ENCODE assay signal across 26 mouse cellular contexts in the genomic region with DNA sequence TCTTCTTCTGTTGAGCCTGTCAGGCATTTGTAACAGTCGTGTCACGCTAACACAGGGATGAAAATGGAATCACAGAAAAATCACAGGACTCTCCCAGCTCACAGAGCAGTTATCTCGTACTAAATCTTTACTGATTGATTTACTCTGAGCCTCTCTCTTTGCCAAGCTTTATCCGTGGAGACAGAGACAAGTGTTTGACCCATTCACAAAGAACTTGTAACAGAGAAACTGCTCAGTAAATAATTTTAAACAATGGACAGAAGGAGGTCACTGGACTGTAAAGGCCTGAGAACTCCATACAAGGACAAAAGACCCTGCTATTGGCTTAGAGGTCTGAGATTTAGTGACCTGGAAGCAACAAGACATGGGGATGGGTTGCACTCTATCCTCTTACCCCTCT.
"Had no signal": no experiment of that assay in that cellular context is flagged by ENCODE, and none has a peak within 500 bp of the region (broad histone marks: within the 10 kb centered on the region; RNA-seq: fewer than 3 reads in every experiment).

No protein-coding gene starts in this region.

- H3K27ac ChIP-seq: gastrocnemius, adult 2 months; heart, embryonic 10.5 days; hindbrain, embryonic 10.5 days; hindbrain, embryonic 13.5 days; hindbrain, embryonic 15.5 days; hindbrain, postnatal 0 days; kidney, embryonic 15.5 days; kidney, postnatal 0 days; left cerebral cortex, adult 2 months; limb, embryonic 10.5 days; limb, embryonic 12.5 days; liver, embryonic 13.5 days had no signal

- DNase-seq: gastrocnemius, adult 2 months; gastrocnemius, postnatal 10 days; gastrocnemius, postnatal 25 days; heart, adult 18-20 months; heart, postnatal 10 days; heart, postnatal 4 days; kidney, adult 11 months; kidney, adult 2 months; kidney, adult 9 months; kidney, postnatal 14 days; kidney, postnatal 36 days; liver; liver, embryonic 13.5 days had no signal

- H3K27me3 ChIP-seq: heart, embryonic 12.5 days; hindbrain, embryonic 13.5 days; hindbrain, embryonic 15.5 days; kidney, embryonic 15.5 days; limb, embryonic 12.5 days; liver, embryonic 13.5 days had no signal

- H3K36me3 ChIP-seq: heart, embryonic 10.5 days; heart, embryonic 12.5 days; hindbrain, embryonic 10.5 days; hindbrain, embryonic 13.5 days; hindbrain, embryonic 15.5 days; kidney, embryonic 15.5 days; limb, embryonic 10.5 days; limb, embryonic 12.5 days; liver, embryonic 13.5 days had no signal

- H3K4me3 ChIP-seq: gastrocnemius, adult 2 months; heart, embryonic 10.5 days; heart, embryonic 12.5 days; hindbrain, embryonic 10.5 days; hindbrain, embryonic 13.5 days; hindbrain, embryonic 15.5 days; kidney, embryonic 15.5 days; left cerebral cortex, adult 2 months; limb, embryonic 10.5 days; limb, embryonic 12.5 days; liver, embryonic 13.5 days had no signal

- H3K4me1 ChIP-seq: heart, embryonic 10.5 days; heart, embryonic 12.5 days; hindbrain, embryonic 13.5 days; hindbrain, embryonic 15.5 days; kidney, embryonic 15.5 days; limb, embryonic 10.5 days; limb, embryonic 12.5 days; liver, embryonic 13.5 days had no signal

- H3K9me3 ChIP-seq: heart, embryonic 10.5 days; heart, embryonic 12.5 days; hindbrain, embryonic 10.5 days; hindbrain, embryonic 13.5 days; hindbrain, embryonic 15.5 days; kidney, embryonic 15.5 days; limb, embryonic 10.5 days; limb, embryonic 12.5 days; liver, embryonic 13.5 days had no signal

- H3K9ac ChIP-seq: heart, embryonic 12.5 days; hindbrain, embryonic 13.5 days; hindbrain, embryonic 15.5 days; kidney, embryonic 15.5 days; limb, embryonic 12.5 days; liver, embryonic 13.5 days had no signal

- ATAC-seq: hindbrain, postnatal 0 days; intestine, embryonic 16.5 days had no signal

- H3K4me2 ChIP-seq: heart, embryonic 12.5 days; hindbrain, embryonic 13.5 days; hindbrain, embryonic 15.5 days; kidney, embryonic 15.5 days; limb, embryonic 12.5 days; liver, embryonic 11.5 days; liver, embryonic 13.5 days had no signal
